Mouse (Mus musculus) bone marrow macrophage, adult 2 months (primary cell): ENCODE measurements around the gene Trim66.

Experiments
- CTCF ChIP-seq: IDR thresholded peaks from 2 replicates; pipeline ENCODE4 v1.5.1; 2012; ENCODE audit warnings: low read depth, mild to moderate bottlenecking, low read length, moderate library complexity
- POLR2A ChIP-seq: IDR thresholded peaks from 2 replicates; pipeline ENCODE4 v1.6.1; 2012; ENCODE audit warnings: mild to moderate bottlenecking, low read depth, low read length, borderline replicate concordance

- TF ChIP-seq CTCF (no peak), POLR2A (no peak)
Measured at GRCm38 (mm10) chr7:109507572-109507971, 362 bp downstream of the Trim66 start.
